Mouse (Mus musculus): Measurements from ENCODE around the gene Sox4.

DNA sequence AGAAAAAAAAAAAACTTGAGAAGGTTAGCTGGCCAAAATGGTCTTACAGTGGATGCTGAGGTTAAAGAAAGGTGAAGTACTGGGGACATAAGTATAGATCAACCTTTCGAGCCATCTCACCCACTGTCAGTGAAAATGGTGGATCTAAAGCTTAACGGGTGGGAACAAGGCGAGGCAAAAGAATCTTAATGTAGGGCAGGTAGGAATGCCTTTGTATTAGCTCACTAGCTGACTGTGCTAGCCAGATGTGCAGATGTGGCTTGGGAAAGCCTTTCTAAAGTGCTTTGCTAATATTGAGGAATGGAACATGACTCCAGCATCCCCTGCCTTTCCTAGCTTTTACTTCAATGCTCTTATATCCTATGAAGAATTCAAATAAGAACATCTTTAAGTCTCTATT is 30.4 kb downstream of the Sox4 start:
- TF ChIP-seq CTCF (IDR thresholded peaks at IDR 0.05; ENCODE audit: low read depth, low read length) (no peak), POLR2A (IDR thresholded peaks at IDR 0.05; ENCODE audit: extremely low read depth, insufficient read depth, low read length) (no peak)

All from liver, adult 2 months (tissue).